Mouse (Mus musculus): ENCODE data around the gene Mef2b. TPM values are rescaled to one million over a fixed set of nuclear protein-coding genes. Genes with fewer than 3 reads are reported as not detected.

Mef2b gene
- polyA plus RNA-seq, 1 experiment from 2014 or later = 0.43 TPM

GRCm38 (mm10) chr8:70112401-70113016 lies 27.0 kb upstream of the Mef2b start:
- Histone ChIP-seq H3K4me2 (ENCODE audit: low read length) (no peak overlapping the region), H3K9me3 (ENCODE audit: control insufficient read depth, low read length) (no peaks in the 10 kb centered on the region)
- no peak for DNase-seq (ENCODE audit: low spot score)

GRCm38 (mm10) chr8:70114488-70114887 lies 25.0 kb upstream of the Mef2b start:
- H3K9ac ChIP-seq (ENCODE audit: low read length) = no peak overlapping the region

More at GRCm38 (mm10) chr8:70112401-70113016, 27.0 kb upstream of the Mef2b start:
- WGBS = 11% methylated on average over 43 of the region's 43 CpGs
- H3K4me1 ChIP-seq (replicated peaks; ENCODE audit: control insufficient read depth, insufficient read depth, low read length) = no peaks in the 10 kb centered on the region
- no peaks in the 10 kb centered on the region for H3K36me3 ChIP-seq (ENCODE audit: control insufficient read depth, insufficient read depth, low read length)
- H3K27me3 ChIP-seq (replicated peaks; ENCODE audit: control insufficient read depth, insufficient read depth, low read length) = peaks cover 71% of the 10 kb centered on the region
- H3K27ac ChIP-seq (ENCODE audit: low read depth) = no peak overlapping the region
- H3K4me3 ChIP-seq (ENCODE audit: low read depth, low read length) = no peak overlapping the region
- ATAC-seq (replicated peaks; ENCODE audit: low FRiP score, low TSS enrichment, low read depth) = no peak
- no peak overlapping the region for H3K9ac ChIP-seq (ENCODE audit: low read length)

GRCm38 (mm10) chr8:70114892-70115291 lies 24.6 kb upstream of the Mef2b start:
- WGBS = 67% methylated on average over 13 of the region's 13 CpGs
- H3K4me2 ChIP-seq (ENCODE audit: low read length) = no peak overlapping the region
- H3K4me1 ChIP-seq (replicated peaks; ENCODE audit: control insufficient read depth, insufficient read depth, low read length) = no peaks in the 10 kb centered on the region
- ATAC-seq (replicated peaks; ENCODE audit: low FRiP score, low TSS enrichment, low read depth) = no peak
- no peaks in the 10 kb centered on the region for H3K36me3 ChIP-seq (ENCODE audit: control insufficient read depth, insufficient read depth, low read length)
- H3K27me3 ChIP-seq (replicated peaks; ENCODE audit: control insufficient read depth, insufficient read depth, low read length) = peaks cover 93% of the 10 kb centered on the region
- DNase-seq (ENCODE audit: low spot score) = no peak
- H3K9me3 ChIP-seq (ENCODE audit: control insufficient read depth, low read length) = no peaks in the 10 kb centered on the region
- H3K4me3 ChIP-seq (ENCODE audit: low read depth, low read length) = no peak overlapping the region
- no peak overlapping the region for H3K9ac ChIP-seq (ENCODE audit: low read length)
- no peak overlapping the region for H3K27ac ChIP-seq (ENCODE audit: low read depth)

More at GRCm38 (mm10) chr8:70114488-70114887, 25.0 kb upstream of the Mef2b start:
- ATAC-seq (replicated peaks; ENCODE audit: low FRiP score, low TSS enrichment, low read depth) (no peak), DNase-seq (ENCODE audit: low spot score) (no peak)
- Histone ChIP-seq H3K4me1 (replicated peaks; ENCODE audit: control insufficient read depth, insufficient read depth, low read length) (no peaks in the 10 kb centered on the region), H3K4me2 (ENCODE audit: low read length) (no peak overlapping the region), H3K4me3 (ENCODE audit: low read depth, low read length) (no peak overlapping the region), H3K36me3 (ENCODE audit: control insufficient read depth, insufficient read depth, low read length) (no peaks in the 10 kb centered on the region), H3K9me3 (ENCODE audit: control insufficient read depth, low read length) (no peaks in the 10 kb centered on the region), H3K27me3 (replicated peaks; ENCODE audit: control insufficient read depth, insufficient read depth, low read length) (peaks cover 91% of the 10 kb centered on the region), H3K27ac (ENCODE audit: low read depth) (no peak overlapping the region)
- 23% methylated on average over 6 of the region's 6 CpGs for WGBS

GRCm38 (mm10) chr8:70117611-70118010 lies 21.9 kb upstream of the Mef2b start:
- ATAC-seq (replicated peaks; ENCODE audit: low FRiP score, low TSS enrichment, low read depth) (no peak), DNase-seq (ENCODE audit: low spot score) (peak; percentile 75)
- no peaks in the 10 kb centered on the region for H3K4me1 ChIP-seq (replicated peaks; ENCODE audit: control insufficient read depth, insufficient read depth, low read length)
- H3K4me3 ChIP-seq (ENCODE audit: low read depth, low read length) = no peak overlapping the region
- no peak overlapping the region for H3K4me2 ChIP-seq (ENCODE audit: low read length)
- H3K9ac ChIP-seq (ENCODE audit: low read length) = no peak overlapping the region
- no peaks in the 10 kb centered on the region for H3K9me3 ChIP-seq (ENCODE audit: control insufficient read depth, low read length)
- H3K27me3 ChIP-seq (replicated peaks; ENCODE audit: control insufficient read depth, insufficient read depth, low read length) = peaks cover 71% of the 10 kb centered on the region
- H3K36me3 ChIP-seq (ENCODE audit: control insufficient read depth, insufficient read depth, low read length) = no peaks in the 10 kb centered on the region
- H3K27ac ChIP-seq (ENCODE audit: low read depth) = no peak overlapping the region
- 8% methylated on average over 9 of the region's 9 CpGs for WGBS

- DNase-seq (ENCODE audit: low spot score) (no peak), ATAC-seq (replicated peaks; ENCODE audit: low FRiP score, low TSS enrichment, low read depth) (no peak)
- H3K4me2 ChIP-seq (ENCODE audit: low read length) = no peak overlapping the region
- no peaks in the 10 kb centered on the region for H3K4me1 ChIP-seq (replicated peaks; ENCODE audit: control insufficient read depth, insufficient read depth, low read length)
- H3K9ac ChIP-seq (ENCODE audit: low read length) = no peak overlapping the region
- WGBS = 15% methylated on average over 17 of the region's 17 CpGs
- no peak overlapping the region for H3K27ac ChIP-seq (ENCODE audit: low read depth)
- H3K27me3 ChIP-seq (replicated peaks; ENCODE audit: control insufficient read depth, insufficient read depth, low read length) = peaks cover 57% of the 10 kb centered on the region
- no peaks in the 10 kb centered on the region for H3K9me3 ChIP-seq (ENCODE audit: control insufficient read depth, low read length)
- H3K4me3 ChIP-seq (ENCODE audit: low read depth, low read length) = no peak overlapping the region
- no peaks in the 10 kb centered on the region for H3K36me3 ChIP-seq (ENCODE audit: control insufficient read depth, insufficient read depth, low read length)
These were observed 20.5 kb upstream of the Mef2b start for GRCm38 (mm10) chr8:70118726-70119700.

GRCm38 (mm10) chr8:70120667-70121066 lies 18.8 kb upstream of the Mef2b start, which contains the start of gene Ncan:
Ncan (minus strand) TSS chr8:70120873.
- peaks cover 45% of the 10 kb centered on the region for H3K27me3 ChIP-seq (replicated peaks; ENCODE audit: control insufficient read depth, insufficient read depth, low read length)
- DNase-seq (ENCODE audit: low spot score) = peak; percentile 80
- no peak within 1 kb of the TSS for H3K9ac ChIP-seq (ENCODE audit: low read length)
- WGBS = 2% methylated on average over 19 of the region's 19 CpGs
- no peak within 1 kb of the TSS for H3K4me3 ChIP-seq (ENCODE audit: low read depth, low read length)
- no peaks in the 10 kb centered on the region for H3K4me1 ChIP-seq (replicated peaks; ENCODE audit: control insufficient read depth, insufficient read depth, low read length)
- H3K4me2 ChIP-seq (ENCODE audit: low read length) = peak within 1 kb of the TSS; percentile 29
- no peaks in the 10 kb centered on the region for H3K9me3 ChIP-seq (ENCODE audit: control insufficient read depth, low read length)
- peak; percentile 76 for ATAC-seq (replicated peaks; ENCODE audit: low FRiP score, low TSS enrichment, low read depth)
- H3K27ac ChIP-seq (ENCODE audit: low read depth) = no peak within 1 kb of the TSS
- no peaks in the 10 kb centered on the region for H3K36me3 ChIP-seq (ENCODE audit: control insufficient read depth, insufficient read depth, low read length)

- Histone ChIP-seq H3K4me2 (ENCODE audit: low read length) (no peak overlapping the region), H3K4me3 (ENCODE audit: low read depth, low read length) (no peak overlapping the region), H3K36me3 (ENCODE audit: control insufficient read depth, insufficient read depth, low read length) (no peaks in the 10 kb centered on the region), H3K27ac (ENCODE audit: low read depth) (no peak overlapping the region), H3K9ac (ENCODE audit: low read length) (no peak overlapping the region), H3K9me3 (ENCODE audit: control insufficient read depth, low read length) (no peaks in the 10 kb centered on the region), H3K4me1 (replicated peaks; ENCODE audit: control insufficient read depth, insufficient read depth, low read length) (no peaks in the 10 kb centered on the region), H3K27me3 (replicated peaks; ENCODE audit: control insufficient read depth, insufficient read depth, low read length) (peaks cover 28% of the 10 kb centered on the region)
- ATAC-seq (replicated peaks; ENCODE audit: low FRiP score, low TSS enrichment, low read depth) = no peak
- 38% methylated on average over 2 of the region's 2 CpGs for WGBS
- DNase-seq (ENCODE audit: low spot score) = no peak
These were observed 16.6 kb upstream of the Mef2b start for GRCm38 (mm10) chr8:70122863-70123262.

- Histone ChIP-seq H3K36me3 (ENCODE audit: control insufficient read depth, insufficient read depth, low read length) (no peaks in the 10 kb centered on the region), H3K9ac (ENCODE audit: low read length) (no peak overlapping the region), H3K9me3 (ENCODE audit: control insufficient read depth, low read length) (no peaks in the 10 kb centered on the region), H3K27me3 (replicated peaks; ENCODE audit: control insufficient read depth, insufficient read depth, low read length) (peaks cover 6% of the 10 kb centered on the region), H3K4me1 (replicated peaks; ENCODE audit: control insufficient read depth, insufficient read depth, low read length) (no peaks in the 10 kb centered on the region; the same call in 1 of the 2 replicates), H3K4me2 (ENCODE audit: low read length) (no peak overlapping the region), H3K4me3 (ENCODE audit: low read depth, low read length) (no peak overlapping the region), H3K27ac (ENCODE audit: low read depth) (no peak overlapping the region)
- ATAC-seq (replicated peaks; ENCODE audit: low FRiP score, low TSS enrichment, low read depth) (no peak), DNase-seq (ENCODE audit: low spot score) (no peak)
- 69% methylated on average over 8 of the region's 8 CpGs for WGBS
These were observed 14.5 kb upstream of the Mef2b start for GRCm38 (mm10) chr8:70124992-70125391.

Measured in intestine, embryonic 14.5 days (tissue).